Mouse (Mus musculus) kidney, postnatal 0 days (tissue): ENCODE data around the gene Pdxp. TPM values are rescaled to one million over a fixed set of nuclear protein-coding genes. Genes with fewer than 3 reads are reported as not detected.
"Not testable (repeated sequence)": the region's sequence is repeated elsewhere in the genome, so short reads cannot be mapped to it uniquely, and the experiment has no call there.

ENCODE experiments used
- ATAC-seq: fragments of 200-750 bp; cut with Nextera tagmentation; replicated peaks from 2 replicates; pipeline ENCODE4 v1.8.0; 2017; ENCODE audit warnings: low read depth, moderate number of reproducible peaks, moderate TSS enrichment, moderate library complexity; ENCODE audit not compliant: low FRiP score
- DNase-seq: peaks from one replicate; pipeline ENCODE4 v3.0.0-alpha.2; 2016; ENCODE audit warnings: low spot score
- H3K27ac ChIP-seq: fragments of 300-500 bp; sonication (generic); 2 replicates; pipeline ENCODE4 v1.5.1; 2014; ENCODE audit warnings: mild to moderate bottlenecking
- H3K27me3 ChIP-seq: fragments of 300-500 bp; sonication (generic); 2 replicates; pipeline ENCODE4 v1.6.1; 2014; ENCODE audit warnings: low read length, mixed read lengths; ENCODE audit not compliant: insufficient read depth
- H3K36me3 ChIP-seq: fragments of 300-500 bp; sonication (generic); 2 replicates; pipeline ENCODE4 v1.6.1; 2014; ENCODE audit warnings: low read length, mixed read lengths; ENCODE audit not compliant: insufficient read depth
- H3K4me1 ChIP-seq: fragments of 300-500 bp; sonication (generic); replicated peaks from 2 replicates; pipeline ENCODE4 v1.6.1; 2014; ENCODE audit warnings: antibody characterized with exemption, low read length, mixed read lengths; ENCODE audit not compliant: insufficient read depth
- H3K4me2 ChIP-seq: fragments of 300-500 bp; sonication (generic); 2 replicates; pipeline ENCODE4 v1.6.1; 2014; ENCODE audit warnings: mild to moderate bottlenecking, low read length, moderate library complexity, mixed read lengths
- H3K4me3 ChIP-seq: fragments of 300-500 bp; sonication (generic); replicated peaks from 2 replicates; pipeline ENCODE4 v1.5.1; 2014; ENCODE audit warnings: low read depth, low read length
- H3K9ac ChIP-seq: fragments of 300-500 bp; sonication (generic); 2 replicates; pipeline ENCODE4 v1.6.1; 2014; ENCODE audit warnings: low read depth, low read length
- H3K9me3 ChIP-seq: fragments of 300-500 bp; sonication (generic); replicated peaks from 2 replicates; pipeline ENCODE4 v1.6.1; 2016; ENCODE audit warnings: low read length, inconsistent platforms, mixed read lengths
- CTCF ChIP-seq: IDR thresholded peaks from 2 replicates; pipeline ENCODE4 v1.5.1; 2016; ENCODE audit warnings: antibody characterized with exemption, low read depth, mild to moderate bottlenecking, moderate library complexity
- WGBS: fragments of 180-500 bp; shearing (Covaris S2); extraction: QIAGEN DNeasy Blood & Tissue Kit; methylation state at CpG from one replicate; pipeline ENCODE4 v1.1.7; 2014; 5-methylcytosine and 5-hydroxymethylcytosine counted together
- polyA plus RNA-seq: library from polyadenylated mRNA; unstranded; fragments of >200 nt; fragmentation: Nextera tagmentation; extraction: Ambion mirVana; gene quantifications from 2 replicates; pipeline ENCODE4 v1.2.1, GENCODE M21; 2015

Pdxp gene
- polyA plus RNA-seq, 1 experiment from 2014 or later = 7.1 TPM

DNA sequence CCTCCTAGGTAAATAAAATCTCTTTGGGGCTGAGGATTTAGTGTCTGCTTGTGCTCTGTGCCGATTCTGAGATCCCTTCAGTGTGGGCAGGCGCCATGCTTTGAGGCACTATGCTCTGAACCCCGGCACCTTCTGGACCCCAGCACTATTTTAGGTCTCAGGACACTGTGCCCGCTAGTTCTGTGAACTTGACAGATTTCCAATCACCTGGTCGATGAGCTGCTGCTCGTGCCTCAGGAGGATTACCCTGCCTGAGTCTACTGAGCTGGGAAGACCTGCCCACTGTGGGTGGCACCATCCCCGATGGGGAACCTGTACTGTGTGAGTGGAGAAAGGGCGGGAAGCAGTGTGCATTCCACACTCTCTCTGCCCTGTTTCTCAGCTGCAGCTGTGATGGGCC, 38.7 kb upstream of the Pdxp start:
- Histone ChIP-seq H3K4me2 (no peak overlapping the region), H3K9ac (no peak overlapping the region), H3K27ac (peak overlapping the region; percentile 97; the same call in 1 of the 2 replicates), H3K4me3 (no peak overlapping the region), H3K4me1 (peaks cover 14% of the 10 kb centered on the region; the same call in 1 of the 2 replicates), H3K27me3 (no peaks in the 10 kb centered on the region), H3K36me3 (no peaks in the 10 kb centered on the region), H3K9me3 (no peaks in the 10 kb centered on the region)
- ATAC-seq (no peak), DNase-seq (no peak)
- TF ChIP-seq CTCF = no peak
- 76% methylated on average over 8 of the region's 8 CpGs for WGBS

DNA sequence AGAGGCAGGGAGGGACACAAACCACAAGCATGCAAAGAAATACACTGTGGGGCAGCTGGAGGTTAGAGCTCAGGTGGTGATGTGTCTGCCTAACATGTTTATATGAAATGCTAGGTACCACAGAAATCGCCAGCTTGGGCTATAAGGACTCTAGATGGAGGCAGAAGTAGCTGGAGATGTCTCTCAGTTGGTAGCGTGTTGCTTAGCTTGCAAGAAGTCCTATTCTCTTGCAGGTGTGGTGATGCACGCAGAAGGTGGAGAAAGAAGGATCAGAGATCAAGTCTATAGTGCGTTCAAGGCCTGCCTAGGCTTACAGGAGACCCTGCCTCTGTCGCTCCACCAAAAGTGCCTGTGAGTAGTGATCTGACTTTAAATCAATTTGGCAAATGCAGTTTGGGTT, 38.2 kb upstream of the Pdxp start:
- H3K27me3 ChIP-seq = no peaks in the 10 kb centered on the region
- 71% methylated on average over 5 of the region's 5 CpGs for WGBS
- DNase-seq (no peak), ATAC-seq (no peak)
- H3K4me2 ChIP-seq = peak overlapping the region; percentile 78; the same call in 1 of the 2 replicates
- H3K27ac ChIP-seq = peak overlapping the region; percentile 97
- H3K4me1 ChIP-seq = peaks cover 14% of the 10 kb centered on the region; the same call in 1 of the 2 replicates
- TF ChIP-seq CTCF = no peak
- 0 out of 2 replicates have a peak overlapping the region, but pooled peaks have one; percentile 58 for H3K4me3 ChIP-seq
- H3K9me3 ChIP-seq = no peaks in the 10 kb centered on the region
- no peak overlapping the region; the same call in 1 of the 2 replicates for H3K9ac ChIP-seq
- 0 out of 2 replicates have a peak, but pooled peaks cover 2% of the 10 kb centered on the region for H3K36me3 ChIP-seq

- H3K4me3 ChIP-seq = peak overlapping the region; percentile 58
- WGBS = 4% methylated on average over 17 of the region's 17 CpGs
- no peaks in the 10 kb centered on the region for H3K27me3 ChIP-seq
- peak overlapping the region; percentile 78 for H3K4me2 ChIP-seq
- TF ChIP-seq CTCF = peak; percentile 77
- peak overlapping the region; percentile 97 for H3K27ac ChIP-seq
- H3K9me3 ChIP-seq = no peaks in the 10 kb centered on the region
- H3K36me3 ChIP-seq = peaks cover 8% of the 10 kb centered on the region
- peak overlapping the region; percentile 80; the same call in 1 of the 2 replicates for H3K9ac ChIP-seq
- peak; percentile 93 for DNase-seq
- H3K4me1 ChIP-seq = peaks cover 14% of the 10 kb centered on the region; the same call in 1 of the 2 replicates
- ATAC-seq = peak; percentile 42
These were observed 37.4 kb upstream of the Pdxp start for GRCm38 (mm10) chr15:78876258-78876696.

DNA sequence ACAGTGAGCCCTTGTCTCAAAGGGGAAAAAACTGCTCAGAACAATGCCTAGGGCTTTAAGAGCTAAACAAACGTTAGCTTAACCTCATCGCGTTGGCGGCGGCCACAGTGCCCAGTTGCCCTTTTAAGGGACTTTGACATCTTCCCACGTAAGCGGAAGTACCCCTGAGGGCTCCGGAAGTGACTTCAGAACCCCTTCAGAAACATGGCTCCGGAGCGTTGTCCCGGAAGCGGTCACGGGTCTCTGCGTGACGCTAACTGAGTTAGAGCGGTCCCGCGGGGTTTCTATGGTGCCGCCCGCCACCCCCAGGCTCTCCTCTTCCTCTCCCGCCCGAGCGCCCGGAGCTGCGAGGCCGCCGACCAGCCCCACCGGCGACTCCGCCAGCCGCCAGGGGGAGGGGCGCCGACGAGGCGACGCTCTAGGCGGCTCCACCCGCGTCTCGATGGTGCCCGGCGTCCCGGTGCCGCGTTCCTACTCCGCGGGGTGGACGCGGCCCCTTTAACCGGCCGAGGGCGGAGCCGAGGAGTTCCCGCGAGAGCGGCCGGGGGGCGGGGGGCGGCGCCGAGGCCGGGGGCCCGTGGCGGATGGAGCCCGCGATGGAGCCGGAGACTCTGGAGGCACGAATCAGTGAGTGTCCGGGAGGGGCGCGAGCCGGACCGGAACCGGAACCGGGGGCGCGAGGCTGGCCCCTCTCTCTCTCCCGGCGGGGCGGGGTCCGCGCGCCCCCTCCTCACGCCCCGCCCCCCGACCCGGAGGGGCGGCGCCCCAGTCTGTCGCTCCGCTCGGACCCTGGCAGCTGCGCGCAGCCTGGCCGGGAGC, 36.5 kb upstream of the Pdxp start, which contains the start of gene Gga1:
Gene Gga1, plus strand, starts transcription at position 200 of the 819 bp plus-strand sequence.
- Histone ChIP-seq H3K4me2 (peak within 1 kb of the TSS; percentile 78), H3K9me3 (no peaks in the 10 kb centered on the region), H3K4me1 (peaks cover 14% of the 10 kb centered on the region; the same call in 1 of the 2 replicates), H3K27ac (peak within 1 kb of the TSS; percentile 97), H3K4me3 (peak within 1 kb of the TSS; percentile 58), H3K36me3 (peaks cover 17% of the 10 kb centered on the region), H3K27me3 (no peaks in the 10 kb centered on the region), H3K9ac (peak within 1 kb of the TSS; percentile 80)
- TF ChIP-seq CTCF = 0 out of 2 replicates have a peak, but pooled peaks have one; percentile 6
- peak; percentile 89 for ATAC-seq
- WGBS = 0% methylated on average over 70 of the region's 95 CpGs
- peak; percentile 96 for DNase-seq

DNA sequence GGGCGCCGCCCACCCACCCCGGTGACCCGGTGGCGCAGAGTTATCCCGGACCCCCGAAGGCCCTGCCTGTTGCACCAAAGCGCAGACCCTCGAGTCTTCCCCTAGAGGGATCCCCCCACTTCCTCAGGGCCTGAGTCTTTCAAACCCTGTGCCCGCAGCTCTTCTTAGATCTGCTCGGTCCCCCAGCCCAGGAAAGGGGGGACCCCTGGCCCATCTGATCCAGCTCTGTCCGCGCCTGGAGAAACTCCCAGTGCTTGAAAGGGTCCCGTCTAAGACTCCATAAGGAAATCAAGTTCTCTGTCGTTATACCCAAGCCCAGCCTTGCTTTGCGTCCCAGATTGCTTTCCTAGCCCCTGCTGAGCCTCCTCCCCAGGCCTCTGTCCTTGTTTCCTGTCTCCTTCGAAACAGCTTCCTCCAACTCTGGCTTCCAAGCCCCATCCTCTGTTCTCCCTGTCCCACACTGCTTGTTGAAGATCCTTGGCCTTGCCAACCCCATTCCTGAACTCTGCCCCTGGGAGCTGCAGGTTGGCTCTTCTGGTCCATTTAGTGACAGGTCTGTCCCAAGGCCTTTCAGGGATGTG, 35.8 kb upstream of the Pdxp start:
- Histone ChIP-seq H3K27ac (peak overlapping the region; percentile 97), H3K9ac (peak overlapping the region; percentile 80), H3K4me1 (peaks cover 14% of the 10 kb centered on the region; the same call in 1 of the 2 replicates), H3K27me3 (no peaks in the 10 kb centered on the region), H3K4me2 (peak overlapping the region; percentile 78), H3K4me3 (peak overlapping the region; percentile 58), H3K9me3 (no peaks in the 10 kb centered on the region), H3K36me3 (peaks cover 24% of the 10 kb centered on the region)
- under 1% methylated on average over 16 of the region's 17 CpGs for WGBS
- no peak; the same call in 1 of the 2 replicates for ATAC-seq
- TF ChIP-seq CTCF = no peak
- DNase-seq = peak; percentile 54

GRCm38 (mm10) chr15:78878792-78879516, 34.8 kb upstream of the Pdxp start:
- not testable (repeated sequence) for H3K9ac ChIP-seq, ATAC-seq, H3K9me3 ChIP-seq, H3K4me3 ChIP-seq, H3K27me3 ChIP-seq, H3K4me2 ChIP-seq, H3K27ac ChIP-seq
- Histone ChIP-seq H3K4me1 (peaks cover 14% of the 10 kb centered on the region; the same call in 1 of the 2 replicates), H3K36me3 (peaks cover 34% of the 10 kb centered on the region)
- peak; percentile 46 for DNase-seq
- WGBS = 25% methylated on average over 7 of the region's 7 CpGs
